Mouse (Mus musculus): ENCODE data around the gene Tmem62.
"Not testable (repeated sequence)": the region's sequence is repeated elsewhere in the genome, so short reads cannot be mapped to it uniquely, and the experiment has no call there.

Tmem62 gene

DNA sequence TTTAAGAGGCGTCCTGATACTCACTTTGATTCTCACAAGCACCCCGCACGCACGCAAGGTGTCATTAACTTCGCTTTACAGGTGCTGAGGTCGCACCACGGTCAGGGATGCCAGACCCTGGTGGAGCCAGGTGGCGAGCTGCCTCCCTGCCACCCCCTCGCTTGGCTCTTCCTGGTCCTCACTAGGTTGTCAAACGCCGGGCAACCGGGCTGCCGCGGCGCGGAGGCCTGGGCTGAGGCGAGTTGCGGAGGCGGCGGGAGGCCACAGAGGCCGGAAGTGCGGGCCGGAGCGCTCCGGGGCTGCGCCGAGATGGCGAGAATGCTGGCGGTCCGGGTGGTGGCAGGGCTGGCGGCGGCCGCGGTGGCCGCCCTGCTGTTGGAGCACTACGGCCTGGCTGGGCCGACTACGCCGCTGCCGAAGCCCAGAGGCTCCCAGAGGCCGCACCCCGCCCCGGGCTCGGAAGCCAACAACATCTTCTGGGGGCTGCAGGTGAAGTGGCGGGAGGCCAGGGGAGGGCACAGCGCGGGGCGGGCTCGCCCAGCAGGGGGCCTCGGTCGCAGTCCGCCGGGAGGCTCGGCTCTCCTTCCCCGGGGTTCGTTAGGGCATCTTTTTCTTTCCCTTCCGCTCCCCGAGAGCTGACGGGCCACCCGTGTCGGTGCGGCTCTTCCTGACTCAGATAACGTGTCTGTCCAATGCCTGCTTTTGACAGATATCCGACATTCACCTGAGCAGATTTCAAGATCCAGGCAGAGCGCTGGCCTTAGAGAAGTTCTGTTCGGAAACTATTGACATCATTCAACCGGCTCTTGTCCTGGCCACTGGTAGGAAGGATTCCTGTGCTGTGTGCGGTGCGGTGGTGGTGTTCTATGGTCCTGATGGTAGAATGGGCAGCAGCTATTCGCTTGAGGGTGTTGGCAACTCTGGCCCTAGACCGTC is at the start of gene Tmem62:
Gene Tmem62, plus strand, starts transcription at position 28 of the 936 bp plus-strand sequence.
- no peak for DNase-seq (ENCODE audit: low read depth, low spot score)

DNA sequence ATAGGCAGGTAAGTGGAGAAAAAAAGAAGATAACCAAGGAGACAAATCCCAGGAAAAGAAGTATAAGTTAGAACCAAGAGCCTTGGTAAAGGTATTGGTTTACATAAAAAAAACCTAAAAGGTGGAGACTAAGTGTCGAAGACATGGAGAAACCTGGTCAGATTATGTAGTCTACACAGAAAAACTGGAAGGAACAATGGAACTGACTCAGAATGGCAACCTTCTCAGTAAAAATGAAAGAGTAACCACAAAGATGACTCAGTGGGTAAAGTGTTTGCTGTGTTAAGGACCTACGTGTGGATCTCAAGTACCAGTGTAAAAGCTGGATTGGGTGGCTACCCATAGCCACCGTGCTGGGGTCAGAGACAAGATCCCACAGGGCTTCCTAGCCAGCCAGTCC is 43.8 kb upstream of the Tmem62 start:
- DNase-seq (ENCODE audit: low read depth, low spot score), result no peak

DNA sequence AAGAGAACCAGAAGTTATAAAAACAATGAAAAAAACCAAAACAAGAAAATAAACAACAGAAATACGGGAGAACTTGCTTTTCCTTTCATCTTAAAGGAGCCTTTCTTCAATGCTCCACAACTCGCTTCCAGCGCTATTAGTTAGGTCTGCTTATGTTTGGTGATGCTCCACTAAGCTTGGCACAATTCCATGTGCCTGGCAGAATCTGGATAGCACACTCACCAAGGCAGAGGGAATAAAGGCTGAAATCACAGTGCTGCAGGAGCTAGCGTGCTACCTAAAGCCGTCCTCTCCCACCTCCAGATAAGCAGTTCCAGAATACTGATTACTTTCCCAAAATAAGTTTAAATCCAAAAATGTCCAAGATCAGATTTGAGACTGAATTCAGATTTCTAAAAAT is 25.6 kb upstream of the Tmem62 start:
- no peak for DNase-seq (ENCODE audit: low read depth, low spot score)

DNA sequence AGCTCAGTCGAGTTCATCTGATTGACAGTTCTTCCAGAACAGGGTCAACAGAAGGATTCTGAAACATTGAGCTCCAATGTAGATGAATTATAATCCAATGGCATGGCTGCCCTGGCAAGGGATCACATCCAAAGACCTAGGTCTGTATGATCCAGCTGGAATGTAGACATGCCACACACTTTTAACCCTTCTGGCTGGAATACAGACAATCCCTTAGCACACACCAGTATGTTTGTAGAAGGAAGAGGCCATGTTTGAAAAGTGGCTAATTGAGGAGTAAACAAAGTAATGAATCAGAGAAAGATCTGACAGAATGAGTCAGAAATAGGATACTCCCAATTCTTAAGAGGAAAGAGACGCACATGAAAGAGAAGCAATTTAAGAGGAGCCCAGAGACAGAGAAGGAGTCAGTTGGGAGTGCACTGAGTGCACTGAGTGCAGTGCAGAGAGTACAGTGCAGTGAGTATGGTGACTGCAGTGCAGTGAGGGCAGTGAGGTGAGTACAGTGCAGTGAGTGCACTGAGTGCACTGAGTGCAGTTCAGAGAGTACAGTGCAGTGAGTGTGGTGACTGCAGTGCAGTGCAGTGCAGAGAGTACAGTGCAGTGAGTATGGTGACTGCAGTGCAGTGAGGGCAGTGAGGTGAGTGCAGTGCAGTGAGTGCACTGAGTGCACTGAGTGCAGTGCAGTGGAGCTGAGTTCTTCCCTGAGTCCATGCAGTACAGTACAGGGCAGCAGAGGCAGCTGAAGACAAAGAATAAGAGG is 24.5 kb upstream of the Tmem62 start:
- DNase-seq (ENCODE audit: low read depth, low spot score), result no peak

DNA sequence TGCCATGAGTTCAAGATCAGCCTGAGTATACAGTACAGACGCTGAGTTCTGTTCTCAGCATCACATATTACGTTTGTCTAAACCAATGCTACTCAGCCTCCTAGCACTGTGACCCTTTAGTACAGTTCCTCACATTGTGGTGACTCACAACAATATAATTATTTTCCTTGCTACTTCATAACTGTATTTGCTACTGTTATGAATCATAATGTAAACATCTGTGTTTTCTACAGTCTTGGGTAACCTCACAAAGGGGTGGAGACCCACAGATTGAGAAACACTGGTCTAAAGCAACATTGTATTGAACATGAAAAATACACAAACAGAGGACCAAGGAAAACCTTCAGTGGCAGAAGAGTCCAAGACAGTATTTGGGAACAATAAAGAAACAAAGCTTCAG is 17.5 kb upstream of the Tmem62 start:
- DNase-seq (ENCODE audit: low read depth, low spot score), result no peak

DNA sequence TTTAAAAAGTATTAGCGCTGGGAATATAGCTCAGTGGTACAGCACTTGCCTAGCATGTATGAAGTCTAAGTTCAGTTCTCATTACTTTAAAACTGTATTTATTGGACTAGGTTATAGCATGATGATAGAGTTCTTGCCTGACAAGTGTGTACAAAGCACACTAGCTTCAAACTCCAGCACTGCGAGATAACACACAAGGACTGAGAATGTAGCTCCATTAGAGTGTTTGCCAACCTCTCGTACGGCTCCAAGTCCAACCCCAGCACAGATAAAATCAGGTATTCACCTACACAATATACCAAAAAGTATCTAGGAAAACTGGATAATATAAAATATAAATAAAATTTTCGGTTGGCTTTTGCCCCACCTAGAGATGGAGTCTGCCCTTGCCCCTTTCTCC is 17.0 kb upstream of the Tmem62 start:
- DNase-seq (ENCODE audit: low read depth, low spot score), result no peak

DNA sequence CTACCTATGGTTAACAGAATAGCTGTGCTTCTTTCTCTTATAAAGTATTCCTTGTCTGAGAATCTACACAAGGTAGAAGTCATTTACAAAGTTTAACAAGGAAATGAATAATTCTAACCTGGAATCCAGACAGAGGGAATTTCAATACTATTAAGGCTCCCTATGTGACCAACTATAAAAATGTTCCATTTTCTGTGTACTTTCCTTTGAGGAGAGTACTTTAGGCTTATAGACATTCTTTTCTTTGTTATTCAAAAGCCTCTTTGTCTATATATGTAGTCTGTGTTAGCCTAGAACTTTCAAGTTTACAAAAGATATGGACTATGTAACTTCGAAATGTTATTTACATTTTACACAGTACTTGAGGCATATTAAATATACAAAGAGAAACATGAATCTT is 16.6 kb upstream of the Tmem62 start:
- DNase-seq (ENCODE audit: low read depth, low spot score), result no peak

DNA sequence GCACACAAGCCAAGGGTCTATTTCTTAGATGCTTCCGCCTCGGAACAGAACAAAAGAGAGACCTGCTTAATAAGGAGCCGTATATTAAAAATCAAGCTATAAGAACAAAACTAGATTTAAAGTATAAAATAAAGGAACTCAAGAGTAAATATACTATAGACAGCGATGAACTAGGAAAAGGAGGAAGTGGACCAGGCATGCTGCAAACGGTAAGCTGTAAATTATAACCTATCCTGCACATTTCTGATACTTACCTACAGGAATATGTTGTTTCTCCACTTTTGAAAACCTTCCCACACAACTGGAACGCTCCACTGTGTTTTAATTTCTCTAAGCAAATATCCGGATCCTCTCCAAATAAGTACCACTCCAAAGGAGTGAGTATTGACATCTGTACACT is 13.7 kb upstream of the Tmem62 start:
- no peak for DNase-seq (ENCODE audit: low read depth, low spot score)

DNA sequence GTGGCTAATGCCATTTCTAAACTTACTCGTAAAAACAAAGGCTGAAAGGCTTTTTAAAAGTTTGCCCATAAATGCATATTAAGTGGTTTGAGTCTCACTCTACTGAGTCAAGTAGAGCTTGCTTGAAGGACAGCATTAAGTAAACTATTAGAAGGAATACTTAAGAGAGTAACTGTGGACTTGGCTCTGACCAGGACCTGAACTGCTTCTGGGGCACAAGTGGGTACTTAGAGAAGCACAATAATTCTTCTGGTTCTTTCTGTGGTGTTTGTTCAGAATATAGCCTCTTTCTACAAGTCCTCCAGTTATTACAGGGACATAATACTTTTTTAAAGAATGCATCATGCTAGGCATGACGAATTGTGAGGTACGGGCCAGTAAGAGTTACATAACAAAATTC is 11.3 kb upstream of the Tmem62 start:
- no peak for DNase-seq (ENCODE audit: low read depth, low spot score)

DNA sequence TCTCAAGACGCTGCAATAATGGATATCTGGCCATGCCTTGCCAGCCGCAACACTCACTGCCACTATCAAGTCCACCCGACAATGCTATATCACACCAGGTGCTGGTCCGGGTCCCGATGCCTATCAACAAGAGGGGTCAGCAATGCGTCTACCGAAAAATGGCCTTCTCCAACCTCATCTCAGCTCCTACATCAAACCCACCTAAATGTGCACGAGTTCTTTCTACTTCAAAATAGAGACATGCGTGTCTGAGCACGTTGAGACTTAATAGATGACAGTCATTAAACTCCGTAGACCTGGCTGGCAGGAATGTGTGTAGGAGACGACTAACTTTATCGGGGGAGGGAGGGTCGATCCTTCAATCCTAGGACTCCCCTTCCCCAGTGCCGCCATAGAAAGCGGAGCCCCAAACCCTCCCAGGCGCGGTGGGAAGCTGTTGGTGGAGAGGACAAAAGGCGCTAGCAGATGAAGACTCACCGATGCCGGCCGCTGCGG is 6.7 kb upstream of the Tmem62 start:
- DNase-seq (ENCODE audit: low read depth, low spot score), result no peak

DNA sequence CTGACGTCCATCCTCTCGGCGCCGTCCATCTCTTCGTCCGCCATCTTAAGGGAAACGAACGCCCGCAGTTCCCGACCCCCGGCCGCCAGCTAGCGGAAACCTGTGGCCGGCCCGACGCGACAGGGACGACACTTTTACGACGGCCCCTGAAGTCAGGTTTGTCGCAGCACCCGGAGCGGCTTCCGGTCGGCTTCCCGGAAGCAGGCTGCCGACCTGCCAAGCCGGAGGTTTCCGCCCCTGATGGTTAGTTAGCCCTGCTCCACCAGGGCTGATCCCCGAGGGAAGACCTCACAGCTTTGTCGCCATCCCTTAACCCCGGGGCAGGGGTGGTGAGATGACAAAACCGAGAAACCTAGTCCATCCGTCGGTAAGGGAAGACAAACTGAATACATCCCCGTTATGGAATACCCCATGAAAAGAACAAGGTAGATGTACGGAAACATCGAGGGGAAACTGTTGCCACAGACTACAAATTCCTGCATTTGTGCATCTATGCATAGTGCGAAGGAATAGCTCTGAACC is 6.2 kb upstream of the Tmem62 start, which contains the start of gene Ubr1:
Gene Ubr1, minus strand, starts transcription at position 157 of the 522 bp plus-strand sequence.
- DNase-seq (ENCODE audit: low read depth, low spot score), result peak; percentile 69

DNA sequence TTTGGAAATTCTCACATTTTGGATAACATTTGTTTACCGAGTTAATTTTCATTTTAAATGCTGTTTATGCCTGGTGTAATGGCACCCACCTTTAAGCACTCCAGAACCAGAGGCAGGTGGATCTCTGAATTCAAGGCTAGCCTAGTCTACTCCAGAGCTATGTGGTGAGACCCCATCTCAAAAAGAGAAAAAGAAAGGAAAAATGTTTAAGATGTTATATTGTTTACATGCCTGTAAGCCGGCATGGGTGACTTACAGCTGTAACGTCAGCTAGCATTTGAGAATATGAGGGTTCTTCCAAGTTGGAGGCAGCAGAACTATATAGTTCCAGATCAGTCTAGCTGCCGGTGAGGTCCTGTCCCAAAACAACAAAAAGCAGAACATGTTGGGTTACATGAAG is 5.1 kb upstream of the Tmem62 start:
- no peak for DNase-seq (ENCODE audit: low read depth, low spot score)

DNA sequence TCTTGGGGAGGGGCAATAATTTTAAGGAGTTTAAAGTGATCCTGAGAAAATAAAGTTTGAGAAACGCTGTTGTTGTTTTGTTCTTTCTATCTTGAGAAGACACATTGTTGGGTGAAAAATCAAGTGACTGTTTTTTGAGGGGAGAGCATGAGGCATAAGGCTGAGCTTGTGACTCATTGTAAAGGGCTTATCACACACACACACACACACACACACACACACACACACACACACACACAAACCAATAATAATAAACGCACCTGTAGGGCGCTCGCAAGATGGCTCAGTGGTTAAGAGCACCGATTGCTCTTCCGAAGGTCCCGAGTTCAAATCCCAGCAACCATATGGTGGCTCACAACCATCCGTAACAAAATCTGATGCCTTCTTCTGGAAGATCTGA is 4.6 kb upstream of the Tmem62 start:
- not testable (repeated sequence) for DNase-seq (ENCODE audit: low read depth, low spot score)

DNA sequence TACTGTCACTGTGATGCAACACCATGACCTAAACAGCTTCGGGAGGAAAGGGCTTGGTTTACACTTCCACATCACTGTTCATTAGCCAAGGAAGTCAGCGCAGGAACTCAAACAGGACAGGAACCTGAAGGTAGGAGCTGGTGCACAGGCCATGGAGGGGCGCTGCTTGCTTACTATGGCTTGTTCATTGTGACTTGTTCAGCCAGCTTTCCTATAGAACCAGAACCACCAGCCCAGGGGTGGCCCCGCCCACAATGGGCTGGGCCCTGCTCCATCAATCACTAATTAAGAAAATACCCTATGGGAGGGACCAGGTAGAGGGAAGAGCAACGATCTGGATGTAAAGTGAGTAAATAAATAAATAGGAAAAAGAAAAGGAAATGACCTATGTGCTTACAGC is 3.9 kb upstream of the Tmem62 start:
- peak; percentile 59 for DNase-seq (ENCODE audit: low read depth, low spot score)

DNA sequence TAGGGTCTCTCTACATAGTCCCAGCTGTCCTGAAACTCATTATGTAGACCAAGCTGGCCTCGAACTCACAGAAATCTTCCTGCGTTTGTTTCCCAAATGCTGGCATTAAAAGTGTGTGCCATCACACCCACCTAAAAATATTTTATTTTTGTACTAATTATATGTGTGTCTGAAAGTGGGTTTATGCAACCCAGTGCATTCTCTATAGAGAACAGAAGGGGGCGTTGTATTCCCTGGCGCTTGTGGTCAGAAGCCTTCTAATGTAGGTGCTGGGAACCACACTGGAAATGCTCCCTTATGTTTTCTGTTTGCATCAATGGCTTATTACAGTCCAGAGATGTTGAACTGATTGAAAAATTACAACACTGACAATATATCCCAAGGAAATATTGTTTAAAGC is 509 bp upstream of the Tmem62 start:
- no peak for DNase-seq (ENCODE audit: low read depth, low spot score)

DNA sequence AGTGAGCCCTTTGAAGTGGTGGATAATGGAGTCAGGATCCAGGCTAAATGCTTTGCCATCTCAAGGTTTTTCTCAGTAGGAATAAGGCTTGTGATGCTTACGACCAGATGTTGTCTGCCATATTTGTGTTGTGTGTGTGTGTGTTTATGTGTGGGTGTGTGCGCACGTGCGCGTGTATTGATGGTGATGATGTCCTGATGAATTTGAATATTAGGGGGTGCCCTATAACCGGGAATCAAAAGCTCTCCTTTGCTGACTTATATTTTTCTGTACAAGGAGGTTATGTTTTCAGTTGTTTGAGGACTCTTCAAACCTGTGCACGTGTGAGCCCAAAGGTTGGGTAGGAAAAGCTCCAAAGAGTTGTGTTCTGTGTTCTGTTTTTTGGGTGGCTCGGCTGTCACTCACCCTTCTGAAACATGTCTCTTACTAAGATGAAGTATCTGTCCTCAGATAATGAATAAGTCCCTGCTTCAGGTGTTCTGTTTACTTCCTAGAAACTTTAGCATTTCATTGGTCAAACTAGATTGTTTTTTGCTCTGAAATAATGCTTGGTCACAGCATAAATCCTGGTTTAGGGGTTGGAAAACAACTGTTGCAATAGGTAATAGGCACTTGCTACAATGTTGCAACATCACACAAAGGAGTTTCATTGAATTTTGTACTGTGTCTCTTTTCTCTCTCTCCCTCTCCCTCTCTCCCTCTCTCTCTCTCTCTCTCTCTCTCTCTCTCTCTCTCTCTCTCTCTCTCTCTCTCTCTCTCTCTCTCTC is 1.3 kb downstream of the Tmem62 start:
- no peak for DNase-seq (ENCODE audit: low read depth, low spot score)

DNA sequence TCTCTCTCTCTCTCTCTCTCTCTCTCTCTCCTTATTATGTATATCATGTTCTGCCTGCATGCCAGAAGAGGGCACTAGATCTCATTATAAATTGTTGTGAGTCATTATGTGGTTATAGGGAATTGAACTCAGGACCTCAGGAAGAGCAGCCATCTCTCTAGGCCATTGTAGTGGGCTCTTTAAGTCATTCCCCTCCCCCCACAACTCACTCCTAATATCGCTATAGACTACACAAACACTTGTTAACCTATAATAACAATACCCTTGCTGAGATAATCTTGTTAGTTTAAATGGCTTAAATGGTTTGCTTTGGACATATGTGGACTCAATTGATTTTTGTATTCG is 1.8 kb downstream of the Tmem62 start:
- DNase-seq (ENCODE audit: low read depth, low spot score), result no peak

DNA sequence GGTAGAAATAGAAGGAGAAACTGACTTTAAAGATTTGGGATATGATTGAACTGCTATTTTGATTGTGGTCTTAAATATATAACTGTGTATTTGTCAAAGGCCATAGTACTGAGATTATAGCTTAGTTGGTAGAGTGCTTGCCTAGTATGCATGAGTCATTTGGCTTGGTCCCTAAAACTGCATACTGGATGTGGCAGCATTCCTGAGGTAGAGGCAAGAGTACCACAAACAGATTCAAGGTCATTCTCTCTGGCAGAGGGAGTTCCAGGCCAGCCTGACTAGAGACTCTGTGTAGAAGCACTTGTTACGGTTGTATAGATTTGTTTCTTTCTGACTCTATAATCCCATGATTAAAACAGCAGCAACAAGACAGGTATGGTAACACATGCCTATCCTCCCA is 3.0 kb downstream of the Tmem62 start:
- no peak for DNase-seq (ENCODE audit: low read depth, low spot score)

DNA sequence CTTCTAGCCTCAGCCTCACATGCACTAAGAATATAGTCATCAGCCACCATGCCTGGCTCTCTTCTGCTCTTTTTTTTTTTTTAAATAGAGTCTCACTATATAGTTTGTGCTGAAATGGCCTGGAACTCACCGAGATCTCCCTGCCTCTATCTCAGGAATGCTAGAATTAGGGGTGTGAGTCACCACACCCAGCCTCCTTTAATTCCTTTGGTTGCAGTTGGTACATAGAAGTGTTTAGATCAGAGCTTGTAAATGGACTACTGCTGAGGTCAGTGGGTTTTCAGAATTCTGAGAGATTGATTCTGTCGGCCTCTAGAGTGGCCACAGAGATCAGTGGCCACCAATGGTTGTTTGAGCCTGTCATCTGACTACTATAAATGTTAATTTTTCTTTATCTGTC is 4.0 kb downstream of the Tmem62 start:
- DNase-seq (ENCODE audit: low read depth, low spot score), result no peak

DNA sequence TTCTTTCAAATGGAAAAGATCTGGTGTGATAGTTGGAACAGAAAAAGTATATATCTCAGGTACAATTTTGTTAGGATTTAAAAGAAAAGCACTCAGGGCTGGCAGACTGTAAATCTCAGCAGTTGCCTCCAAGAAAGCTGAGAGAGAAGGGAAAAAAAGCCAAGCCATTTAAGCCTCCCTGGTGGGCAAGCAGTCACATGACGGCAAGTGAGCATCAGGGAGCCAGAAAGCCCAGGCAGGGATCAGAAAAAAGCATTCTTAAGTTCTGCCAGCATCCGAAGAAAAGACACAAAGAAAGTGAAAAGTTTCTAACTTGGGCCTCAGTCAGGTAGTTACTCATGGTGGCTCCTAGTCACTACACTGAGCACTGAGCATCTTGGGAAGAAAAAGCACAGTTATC is 6.8 kb downstream of the Tmem62 start:
- DNase-seq (ENCODE audit: low read depth, low spot score), result no peak

DNA sequence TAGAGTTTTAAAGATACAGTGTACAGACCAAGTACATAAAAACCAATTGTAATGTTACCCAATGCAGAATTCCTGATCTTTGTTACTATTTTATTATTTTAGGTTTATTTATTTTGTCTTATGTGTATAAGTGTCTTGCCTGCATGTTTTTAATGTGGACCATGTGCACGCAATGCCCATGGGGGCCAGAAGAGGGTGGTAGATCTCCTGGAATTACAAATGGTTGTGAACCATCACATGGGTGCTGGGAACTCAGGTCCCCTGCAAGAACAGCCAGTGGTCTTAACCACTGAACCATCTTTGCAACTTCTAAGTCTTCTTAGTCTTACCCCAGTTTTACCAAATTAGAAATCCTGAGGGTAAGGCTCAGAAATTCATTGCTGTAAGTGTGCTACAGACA is 8.4 kb downstream of the Tmem62 start:
- DNase-seq (ENCODE audit: low read depth, low spot score), result no peak

DNA sequence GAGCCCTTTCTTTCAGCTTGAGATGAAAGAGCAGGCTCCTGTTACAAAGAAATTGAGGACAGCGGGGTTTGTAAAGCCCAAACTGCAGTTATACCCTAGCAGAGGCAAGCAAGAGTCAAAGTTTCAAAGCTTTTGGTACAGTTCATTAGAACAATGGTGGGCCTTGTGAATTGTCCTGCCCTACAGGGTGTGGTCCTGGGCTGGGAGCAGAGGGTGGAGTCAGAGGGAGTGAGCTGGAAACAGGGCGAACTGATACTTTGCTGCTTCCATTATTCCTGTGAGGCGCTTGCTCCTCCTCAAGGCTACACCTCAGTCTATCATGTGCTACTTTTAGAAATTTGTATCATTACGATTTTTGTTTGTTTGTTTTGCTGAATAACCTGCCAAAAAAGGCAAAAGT is 14.4 kb downstream of the Tmem62 start:
- DNase-seq (ENCODE audit: low read depth, low spot score), result no peak
